Mouse (Mus musculus) CH12.LX (cell line): ENCODE measurements at regions not wholly inside any gene's neighbourhood (a gene's known extent, or its start where the extent isn't known, plus 50 kb on each side); places are given as distances from the start of the nearest gene placed in this dataset.

Experiments used
- DNase-seq: peaks from one replicate; pipeline ENCODE4 v3.0.0-alpha.2; 2013; ENCODE audit errors: extremely low read depth
- H3K27ac ChIP-seq: 2 replicates; pipeline ENCODE4 v1.5.1; 2012; ENCODE audit warnings: low read depth, mild to moderate bottlenecking, control low read depth, moderate library complexity; ENCODE audit not compliant: insufficient read depth
- H3K27me3 ChIP-seq: replicated peaks from 2 replicates; pipeline ENCODE3; 2012; ENCODE audit warnings: inconsistent platforms
- H3K36me3 ChIP-seq, 2 experiments: replicated peaks in 1 of 2; 2 replicates each; pipeline versions ENCODE3 to v1.6.1; 2012; ENCODE audit warnings: inconsistent platforms in 1 of 2, low read length in 1 of 2, mild to moderate bottlenecking in 1 of 2, mixed read lengths in 1 of 2, moderate library complexity in 1 of 2; ENCODE audit not compliant: control insufficient read depth in 1 of 2, insufficient read depth in 1 of 2
- H3K4me1 ChIP-seq, 2 experiments: 2 replicates each; pipeline ENCODE4 v1.6.1; 2012; ENCODE audit warnings: inconsistent platforms in 1 of 2, moderate library complexity in 1 of 2; ENCODE audit not compliant: insufficient read depth in 2 of 2, control insufficient read depth in 1 of 2
- H3K4me2 ChIP-seq: 2 replicates; pipeline ENCODE4 v1.6.1; 2012; ENCODE audit warnings: low read depth, mild to moderate bottlenecking, control low read depth; ENCODE audit not compliant: poor library complexity, insufficient read depth, severe bottlenecking
- H3K4me3 ChIP-seq, 3 experiments: fragments of 150-350 bp in 1 of 3; sonication (generic) in 1 of 3; replicated peaks in 1 of 3; 2 replicates each; pipeline versions ENCODE3 to v1.5.1; 2011 to 2012; ENCODE audit warnings: low read depth in 2 of 3, low read length in 2 of 3, mild to moderate bottlenecking in 2 of 3, moderate library complexity in 2 of 3, control low read depth in 1 of 3, improper control_type of control experiment in 1 of 3, inconsistent platforms in 1 of 3, mixed read lengths in 1 of 3; ENCODE audit not compliant: poor library complexity in 1 of 3
- H3K79me2 ChIP-seq: replicated peaks from 2 replicates; pipeline ENCODE4 v1.6.1; 2012; ENCODE audit warnings: mild to moderate bottlenecking, moderate library complexity; ENCODE audit not compliant: control insufficient read depth, poor library complexity, insufficient read depth, severe bottlenecking; ENCODE audit errors: extremely low read depth
- H3K9ac ChIP-seq: 2 replicates; pipeline ENCODE4 v1.6.1; 2012; ENCODE audit warnings: low read depth, mild to moderate bottlenecking, control low read depth, moderate library complexity; ENCODE audit not compliant: insufficient read depth
- H3K9me3 ChIP-seq: replicated peaks from 2 replicates; pipeline ENCODE3; 2012; ENCODE audit warnings: low read length, inconsistent platforms, mixed read lengths
- CHD1 ChIP-seq: IDR thresholded peaks from 2 replicates; pipeline ENCODE4 v1.6.1; 2012; ENCODE audit warnings: low read depth, low read length, improper control_type of control experiment, inconsistent platforms
- ELF1 ChIP-seq: IDR thresholded peaks from 2 replicates; pipeline ENCODE4 v1.6.1; 2014; ENCODE audit warnings: low read depth, mild to moderate bottlenecking, inconsistent platforms, low read length, improper control_type of control experiment
- EP300 ChIP-seq: IDR thresholded peaks from 2 replicates; pipeline ENCODE4 v1.6.1; 2011; ENCODE audit warnings: low read length, improper control_type of control experiment
- HCFC1 ChIP-seq: IDR thresholded peaks from 2 replicates; pipeline ENCODE4 v1.6.1; 2012; ENCODE audit warnings: low read depth, mild to moderate bottlenecking, inconsistent platforms, low read length, improper control_type of control experiment
- JUND ChIP-seq: conservative IDR thresholded peaks from 2 replicates; pipeline ENCODE4 v1.6.1; 2011; ENCODE audit warnings: low read depth, low read length, improper control_type of control experiment
- MAZ ChIP-seq: IDR thresholded peaks from 2 replicates; pipeline ENCODE4 v1.6.1; 2012; ENCODE audit warnings: low read depth, mild to moderate bottlenecking, inconsistent platforms, low read length, improper control_type of control experiment, moderate library complexity
- NELFE ChIP-seq: IDR thresholded peaks from 2 replicates; pipeline ENCODE4 v1.6.1; 2011; ENCODE audit warnings: low read depth, low read length, improper control_type of control experiment
- POLR2A ChIP-seq: IDR thresholded peaks from 2 replicates; pipeline ENCODE4 v1.6.1; 2011; ENCODE audit warnings: low read depth, mild to moderate bottlenecking, improper control_type of control experiment, low read length
- SIN3A ChIP-seq: IDR thresholded peaks from 2 replicates; pipeline ENCODE4 v1.6.1; 2012; ENCODE audit warnings: low read length, improper control_type of control experiment, inconsistent platforms
- SMC3 ChIP-seq: IDR thresholded peaks from 2 replicates; pipeline ENCODE4 v1.6.1; 2011; ENCODE audit warnings: low read depth, low read length, improper control_type of control experiment
- TBP ChIP-seq: conservative IDR thresholded peaks from 2 replicates; pipeline ENCODE4 v1.6.1; 2011; ENCODE audit warnings: low read depth, low read length, improper control_type of control experiment
- TCF12 ChIP-seq: IDR thresholded peaks from 2 replicates; pipeline ENCODE4 v1.6.1; 2014; ENCODE audit warnings: low read depth, mild to moderate bottlenecking, inconsistent platforms, low read length, improper control_type of control experiment
- UBTF ChIP-seq: IDR thresholded peaks from 2 replicates; pipeline ENCODE4 v1.6.1; 2012; ENCODE audit warnings: low read depth, mild to moderate bottlenecking, inconsistent platforms, low read length, improper control_type of control experiment, moderate library complexity
- ZC3H11A ChIP-seq: IDR thresholded peaks from 2 replicates; pipeline ENCODE4 v1.6.1; 2012; ENCODE audit warnings: low read depth, mild to moderate bottlenecking, inconsistent platforms, low read length, improper control_type of control experiment
- ZMIZ1 ChIP-seq: IDR thresholded peaks from 2 replicates; pipeline ENCODE4 v1.6.1; 2012; ENCODE audit warnings: low read depth, mild to moderate bottlenecking, inconsistent platforms, low read length, improper control_type of control experiment
- ZNF384 ChIP-seq: IDR thresholded peaks from 2 replicates; pipeline ENCODE4 v1.6.1; 2012; ENCODE audit warnings: low read depth, low read length, improper control_type of control experiment, inconsistent platforms
- dilution Hi-C: fragments of 300-500 bp; cut with MboI; formaldehyde crosslinking; loops from 2 replicates; pipeline ENCODE4 v1.14.3; 2020; ENCODE audit warnings: low sequenced_read_pairs; ENCODE audit not compliant: extremely low pct_unique_long_range_greater_than_20kb, extremely low pct_ligation_motif_present
- in situ Hi-C: fragments of 300-500 bp; cut with MboI; formaldehyde crosslinking; loops from 3 replicates; pipeline ENCODE4 v1.14.3; 2019; ENCODE audit warnings: low sequenced_read_pairs, low pct_ligation_motif_present, low pct_unique_long_range_greater_than_20kb, mixed read lengths

GRCm38 (mm10) chr13:31055376-31056083 is 81.5 kb downstream of the Gm5447 start:
- Histone ChIP-seq H3K9ac (no peak overlapping the region), H3K27me3 (no peaks in the 10 kb centered on the region), H3K79me2 (no peaks in the 10 kb centered on the region), H3K4me3 (no peak overlapping the region), H3K36me3 (no peaks in the 10 kb centered on the region), H3K27ac (no peak overlapping the region), H3K4me2 (no peak overlapping the region), H3K9me3 (no peaks in the 10 kb centered on the region), H3K4me1 (no peaks in the 10 kb centered on the region)
- dilution Hi-C loops, result no loop called here
- in situ Hi-C loops, result no loop called here
- TF ChIP-seq EP300, result no peak
- TF ChIP-seq HCFC1, result no peak
- no peak for TF ChIP-seq ZNF384
- DNase-seq, result no peak

- Histone ChIP-seq H3K9ac (no peak overlapping the region), H3K36me3 (no peaks in the 10 kb centered on the region), H3K4me1 (no peaks in the 10 kb centered on the region), H3K27ac (no peak overlapping the region), H3K4me2 (no peak overlapping the region), H3K4me3 (no peak overlapping the region), H3K79me2 (no peaks in the 10 kb centered on the region), H3K27me3 (no peaks in the 10 kb centered on the region), H3K9me3 (no peaks in the 10 kb centered on the region)
- TF ChIP-seq TBP, result no peak
- TF ChIP-seq SMC3, result no peak
- TF ChIP-seq MAZ, result no peak
- TF ChIP-seq UBTF, result no peak
- TF ChIP-seq POLR2A, result no peak
- TF ChIP-seq SIN3A, result no peak
- no peak for TF ChIP-seq ZC3H11A
- TF ChIP-seq ELF1, result no peak
- no peak for TF ChIP-seq CHD1
- no peak for TF ChIP-seq ZMIZ1
- TF ChIP-seq JUND, result no peak
- no peak for TF ChIP-seq TCF12
- TF ChIP-seq NELFE, result no peak
- DNase-seq, result no peak
- dilution Hi-C loops (no loop called here), in situ Hi-C loops (no loop called here)
These were observed 82.3 kb downstream of the Gm5447 start for GRCm38 (mm10) chr13:31056154-31056871.
